Mouse (Mus musculus): ENCODE measurements at regions not wholly inside any gene's neighbourhood (a gene's known extent, or its start where the extent isn't known, plus 50 kb on each side); places are given as distances from the start of the nearest gene placed in this dataset.

GRCm38 (mm10) chr7:68930627-68931334 is 181.7 kb upstream of the Arrdc4 start:
- no peak for DNase-seq

DNA sequence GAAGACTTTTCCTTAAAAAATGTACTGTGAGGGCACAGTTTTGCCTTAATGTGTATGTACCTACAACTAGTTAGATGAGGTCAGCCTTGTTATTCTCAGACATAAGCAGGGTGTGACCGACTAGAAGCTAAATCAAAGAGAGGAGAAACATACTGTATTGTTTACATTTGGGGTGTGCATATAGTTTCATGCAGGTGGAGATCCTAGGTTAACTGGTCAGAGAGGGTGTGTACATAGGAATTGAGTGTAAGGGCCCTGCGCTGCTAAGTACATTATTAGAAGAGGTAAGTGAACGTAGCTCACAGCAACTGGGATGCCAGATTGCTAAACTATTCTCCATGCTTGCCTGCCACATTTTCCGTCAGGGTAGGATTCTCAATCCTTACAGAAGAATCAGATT is 180.6 kb upstream of the Arrdc4 start:
- DNase-seq: no peak

DNA sequence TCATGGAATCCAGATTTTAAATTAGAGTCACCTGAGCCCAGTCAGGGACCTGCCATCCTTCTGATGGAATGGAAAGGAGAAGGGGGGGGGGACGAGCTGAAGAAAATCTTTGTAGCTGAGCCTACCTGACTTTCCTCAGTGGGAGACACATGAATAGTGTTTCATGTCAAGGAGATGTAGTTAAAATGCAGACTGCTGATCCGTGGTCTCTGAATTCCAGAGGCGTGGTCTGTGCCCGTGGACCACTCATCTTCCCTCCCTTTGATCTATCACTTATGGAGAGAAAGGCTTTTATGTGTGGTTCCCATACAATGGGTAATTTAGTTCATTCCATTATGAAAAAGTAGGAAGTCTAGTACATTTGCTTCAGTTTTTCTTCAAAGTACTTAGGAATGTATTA is 176.6 kb upstream of the Arrdc4 start:
- no peak for DNase-seq

DNA sequence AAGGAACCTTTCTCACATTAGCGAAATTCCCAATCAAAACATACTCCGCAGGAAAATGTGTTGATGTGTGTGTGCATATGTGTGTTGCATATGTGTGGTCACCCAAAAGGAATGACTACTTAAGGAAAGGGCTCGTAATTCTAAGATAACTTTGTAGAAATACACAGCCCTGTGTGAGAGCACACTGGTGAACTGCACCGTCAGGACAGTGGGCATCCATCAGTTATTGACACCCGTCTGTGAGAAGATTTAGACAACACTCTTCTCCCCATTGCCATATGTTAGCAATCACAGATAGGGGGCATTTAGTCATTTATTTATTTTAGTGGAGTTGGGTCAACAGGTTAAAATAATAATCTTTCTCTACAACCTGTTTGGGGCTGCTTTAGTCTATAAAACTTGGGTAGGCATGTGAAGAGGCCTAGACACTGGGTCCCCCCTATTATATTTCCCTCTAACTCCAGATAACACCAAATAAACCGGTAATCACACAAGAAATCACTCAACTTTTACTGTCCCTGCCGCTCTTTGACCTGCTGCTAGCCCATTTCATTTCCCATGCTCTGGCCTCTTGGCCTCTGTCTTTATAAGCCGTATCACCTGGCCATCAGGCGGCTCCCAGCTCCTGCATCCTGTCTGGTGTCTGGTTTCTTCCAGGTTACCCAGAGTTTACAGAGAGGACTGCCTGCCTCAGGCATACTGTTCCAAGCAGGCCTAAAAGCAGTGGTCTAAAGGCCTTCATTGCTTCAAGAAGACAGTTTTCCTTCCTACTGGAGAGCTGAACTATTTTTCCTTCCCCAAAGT is 169.8 kb upstream of the Arrdc4 start:
- DNase-seq: no peak

DNA sequence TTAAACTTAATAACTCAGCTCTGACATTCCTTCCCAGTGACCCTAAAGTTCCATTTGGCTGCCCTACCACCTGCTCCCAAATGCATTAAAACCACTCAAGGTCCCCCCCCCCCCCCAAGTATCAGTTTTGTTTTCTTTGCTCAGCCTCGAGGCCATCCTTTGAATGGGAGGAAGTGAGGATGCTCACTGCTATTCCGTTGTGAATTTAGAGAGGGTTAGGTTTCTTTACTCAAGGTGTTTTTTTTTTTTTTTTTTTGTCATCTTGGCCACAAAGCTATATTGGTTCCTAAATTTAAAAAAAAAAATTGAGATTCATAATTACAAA is 168.8 kb upstream of the Arrdc4 start:
- no peak for DNase-seq

- no peak for DNase-seq
Measured at GRCm38 (mm10) chr7:68917137-68917875, 168.3 kb upstream of the Arrdc4 start.

DNA sequence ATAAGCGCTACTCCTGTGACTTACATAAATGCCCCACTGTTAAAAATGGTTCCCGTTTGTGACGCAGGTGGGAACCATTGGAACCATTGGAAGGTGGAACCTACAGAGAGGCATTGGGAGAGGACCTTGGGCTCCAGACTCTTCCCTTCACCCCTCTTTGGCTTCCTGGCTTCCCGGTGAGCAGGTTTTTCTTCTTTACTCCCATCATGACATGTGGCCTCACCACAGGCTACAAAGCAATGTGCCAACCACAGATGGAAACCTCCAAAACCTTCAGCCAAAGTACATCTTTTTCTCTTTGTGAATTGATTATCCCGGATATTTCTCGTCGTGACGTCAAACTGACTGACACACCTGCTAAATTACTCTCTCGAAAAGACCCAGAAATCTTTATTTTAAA is 166.9 kb upstream of the Arrdc4 start:
- no peak for DNase-seq

DNA sequence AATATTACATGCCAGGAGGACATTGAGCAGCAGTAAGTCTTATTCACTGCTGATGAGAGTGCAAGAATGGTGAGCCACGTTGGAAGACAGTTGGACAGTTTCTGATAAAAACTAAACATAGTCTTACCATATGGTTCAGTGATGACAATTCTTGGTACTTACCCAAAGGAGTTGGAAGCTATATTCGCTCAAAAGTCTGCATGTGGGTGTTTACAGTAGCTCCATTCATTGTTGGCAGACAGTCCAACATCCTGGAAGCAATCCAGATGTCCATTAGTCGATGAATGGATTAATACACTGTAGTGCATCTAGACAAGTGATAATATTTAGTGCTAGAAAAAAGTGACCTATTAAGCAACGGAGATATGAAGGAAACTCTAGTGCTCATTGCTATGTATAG is 165.3 kb upstream of the Arrdc4 start:
- no peak for DNase-seq

DNA sequence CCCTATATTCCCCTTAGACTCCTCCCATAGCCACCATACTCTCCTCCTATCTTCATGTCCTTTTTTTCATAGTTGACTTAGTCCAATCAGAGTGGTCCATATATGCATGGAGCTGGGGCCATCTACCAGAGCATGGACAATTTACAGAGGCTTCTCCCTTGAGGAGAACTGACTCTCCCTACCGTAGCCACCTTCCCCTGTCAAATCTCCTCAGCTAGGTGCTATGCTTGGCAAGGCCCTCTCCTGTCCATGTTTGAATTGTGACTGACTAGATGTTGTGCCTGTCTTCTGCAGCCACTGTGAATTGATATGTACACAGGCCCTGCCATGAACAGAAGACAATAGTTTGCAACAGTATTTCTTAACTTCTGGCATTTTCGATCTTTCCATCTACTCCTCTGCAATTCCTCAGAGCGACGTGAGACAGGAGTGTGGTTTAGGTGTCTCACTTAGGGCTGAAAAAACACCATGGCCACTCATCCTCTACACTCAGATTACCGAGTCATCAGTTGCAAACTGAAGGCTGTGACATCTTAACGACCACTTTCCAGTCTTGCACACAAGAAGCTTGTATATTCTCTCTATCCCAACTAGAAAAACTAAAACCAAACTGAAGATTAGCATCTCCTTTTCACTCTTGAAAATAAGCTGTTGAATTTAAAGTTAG is 163.1 kb upstream of the Arrdc4 start:
- DNase-seq: no peak

DNA sequence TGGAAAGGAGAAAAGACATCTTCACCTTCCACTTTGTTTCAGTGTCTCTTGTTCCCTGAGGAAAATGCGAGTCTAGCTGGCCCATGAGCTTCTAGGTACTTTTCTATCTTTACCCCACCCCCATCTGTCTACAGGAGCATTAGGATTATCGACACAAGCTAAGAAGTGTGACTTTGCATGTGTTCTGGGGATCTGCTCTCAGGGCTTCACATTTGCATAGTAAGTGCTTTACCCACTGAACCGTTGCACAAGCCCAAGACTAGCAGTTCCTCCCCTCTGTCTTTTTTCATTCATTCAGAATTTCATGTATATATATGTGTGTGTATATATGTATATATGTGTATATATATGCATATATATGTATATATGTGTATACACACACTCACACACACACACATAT is 162.5 kb upstream of the Arrdc4 start:
- DNase-seq: no peak

DNA sequence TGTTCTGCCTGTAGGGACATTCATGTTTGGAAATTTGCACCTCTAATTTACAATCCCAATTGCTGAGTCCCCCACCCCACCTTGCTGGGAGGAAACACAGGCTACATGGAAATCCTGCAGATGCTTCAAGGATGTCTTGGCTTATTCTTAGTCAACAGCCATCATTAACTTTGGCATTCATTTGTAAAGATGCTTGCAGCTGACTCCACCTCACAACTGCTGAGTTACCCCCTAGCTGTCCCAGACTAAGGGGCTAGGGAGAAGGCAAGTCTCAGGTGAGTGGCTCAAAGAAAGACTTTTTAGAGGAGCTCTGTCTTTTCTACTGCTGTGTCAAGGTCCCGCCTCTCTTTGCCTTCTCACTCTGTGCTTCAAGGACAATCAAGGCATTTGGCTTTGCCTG is 160.7 kb upstream of the Arrdc4 start:
- DNase-seq: no peak

DNA sequence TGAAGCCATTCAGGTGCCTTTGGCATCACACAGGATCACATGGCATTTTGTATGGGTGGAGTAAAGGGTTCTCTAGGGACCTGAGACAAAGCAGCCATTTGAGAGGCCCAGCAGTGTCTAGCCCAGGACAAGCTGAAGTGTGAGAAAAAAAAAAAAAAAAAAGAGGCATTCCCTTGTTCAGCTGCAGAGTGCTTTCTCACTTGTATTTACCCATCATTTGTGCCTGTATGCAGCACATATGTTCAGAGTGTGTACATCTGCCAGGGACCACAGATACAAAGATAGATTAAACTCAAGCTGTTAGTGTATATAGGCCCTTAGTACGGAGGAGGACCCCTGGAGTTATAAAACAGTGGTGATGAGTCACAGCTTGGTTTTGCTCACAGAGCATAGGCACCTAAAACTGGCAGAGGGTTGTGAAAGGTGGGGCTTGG is 159.4 kb upstream of the Arrdc4 start:
- no peak for DNase-seq

- DNase-seq: no peak
Measured at GRCm38 (mm10) chr7:68907867-68908266, 158.8 kb upstream of the Arrdc4 start.

DNA sequence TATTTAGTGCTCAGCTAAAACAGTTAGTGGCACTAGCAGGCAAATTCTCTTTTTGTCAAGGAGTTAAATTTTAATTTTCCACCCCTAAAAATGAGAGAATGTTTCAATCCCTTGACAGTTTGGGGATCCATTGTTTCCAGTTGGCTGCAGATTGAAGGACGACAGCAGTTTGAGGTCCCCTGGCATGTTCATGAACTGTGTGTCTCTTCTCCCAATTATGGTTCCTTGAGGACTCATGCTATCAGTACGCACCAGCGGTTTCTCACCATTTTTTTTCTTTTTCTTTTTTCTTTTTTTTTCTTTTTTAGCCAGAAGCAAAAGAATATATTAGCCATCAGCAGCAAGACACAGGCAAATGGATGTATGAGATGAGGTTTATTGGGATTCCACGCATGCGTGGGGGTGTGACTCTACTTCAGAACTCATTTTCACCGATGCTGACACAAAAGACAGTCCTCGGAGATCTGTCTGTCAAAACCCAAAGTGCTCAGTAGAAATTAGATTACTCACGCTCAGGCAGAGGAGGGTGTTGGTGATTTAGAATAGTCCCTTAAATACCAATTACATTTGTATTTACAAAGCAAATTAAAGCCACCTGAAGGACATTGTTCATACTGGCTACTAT is 157.8 kb upstream of the Arrdc4 start:
- no peak for DNase-seq

- DNase-seq: no peak
Measured at GRCm38 (mm10) chr7:68905793-68906192, 156.8 kb upstream of the Arrdc4 start.

DNA sequence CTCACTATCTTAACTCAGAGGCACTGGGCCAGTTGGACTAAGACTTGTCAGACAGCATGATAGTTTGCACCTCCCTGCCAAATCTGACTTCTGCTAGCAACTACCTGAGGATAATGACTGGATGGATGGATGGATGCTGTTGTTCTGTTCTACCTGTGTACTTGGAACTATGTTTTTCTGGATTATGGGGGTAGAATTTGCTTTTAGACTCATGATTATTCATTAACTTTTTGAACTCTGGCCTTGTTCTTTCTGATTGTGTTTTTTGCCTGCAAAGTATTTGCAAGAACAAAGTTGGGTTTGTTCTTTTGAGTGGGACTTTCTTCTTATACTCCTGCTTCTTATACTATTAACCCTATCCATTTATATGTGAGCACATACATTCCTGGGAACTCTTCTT is 137.1 kb upstream of the Arrdc4 start:
- no peak for DNase-seq

DNA sequence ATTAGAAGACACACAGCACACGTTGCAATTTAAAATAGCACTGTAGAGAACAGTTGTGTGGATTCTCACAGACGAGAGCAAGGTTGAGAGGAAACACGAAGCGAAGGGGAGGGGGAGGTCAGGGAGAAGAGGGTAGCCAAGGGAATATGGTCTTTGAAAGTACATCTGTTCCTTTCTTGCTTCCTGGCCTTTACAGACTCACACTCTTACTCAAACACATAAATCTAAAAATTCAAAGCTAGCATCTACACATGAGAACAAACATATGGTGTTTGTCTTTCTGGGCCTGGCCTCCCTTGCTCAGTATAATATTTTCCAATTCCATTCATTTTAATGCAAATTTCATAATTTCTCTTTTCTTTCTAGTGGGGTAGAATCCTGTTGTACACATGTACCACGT is 124.0 kb upstream of the Arrdc4 start:
- DNase-seq: no peak

- DNase-seq: no peak
Measured at GRCm38 (mm10) chr7:68864322-68865031, 115.4 kb upstream of the Arrdc4 start.

GRCm38 (mm10) chr7:68858471-68859210 is 109.6 kb upstream of the Arrdc4 start:
- peak; percentile 7 for DNase-seq

GRCm38 (mm10) chr7:68851981-68852575 is 103.0 kb upstream of the Arrdc4 start:
- DNase-seq: no peak

DNA sequence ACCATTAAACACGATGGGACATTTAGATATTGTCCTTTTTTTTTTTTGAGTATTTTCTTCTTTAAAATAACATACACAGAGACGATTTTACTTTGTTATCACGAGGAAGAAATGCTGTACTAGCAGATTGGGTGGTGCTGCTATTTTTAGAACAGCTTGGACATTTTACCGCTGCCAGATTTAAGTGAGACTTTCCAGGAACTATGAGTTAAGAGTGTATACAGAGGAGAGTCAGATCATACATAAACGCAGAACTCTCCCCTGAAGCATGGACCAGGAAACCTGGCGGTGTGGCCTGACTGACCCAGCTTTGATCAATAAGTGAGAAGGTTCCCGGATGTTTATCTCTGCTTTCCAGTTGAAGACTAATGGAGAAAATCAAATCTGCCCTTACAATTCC is 95.6 kb upstream of the Arrdc4 start:
- no peak for DNase-seq
